23 mouse cellular contexts compared by ENCODE assay signal in genomic region chr16:28251930-28252329, GRCm38 (mm10).
"Had no signal": no experiment of that assay in that cellular context is flagged by ENCODE, and none has a peak within 500 bp of the region (broad histone marks: within the 10 kb centered on the region; RNA-seq: fewer than 3 reads in every experiment).

No protein-coding gene starts in this region.

- H3K27me3 ChIP-seq: heart, embryonic 13.5 days; heart, embryonic 15.5 days; hindbrain, embryonic 13.5 days; hindbrain, embryonic 15.5 days; limb, embryonic 12.5 days had no signal

- DNase-seq: forebrain, postnatal 0 days; gastrocnemius, postnatal 14 days; gastrocnemius, postnatal 36 days; heart, adult 11 months; heart, adult 2 months; heart, postnatal 14 days; heart, postnatal 36 days; kidney, adult 18-20 months; kidney, adult 8-10 months; kidney, postnatal 10 days; kidney, postnatal 25 days; kidney, postnatal 4 days had no signal

- ATAC-seq: forebrain, postnatal 0 days; hindbrain, postnatal 0 days; intestine, postnatal 0 days had no signal

- H3K9me3 ChIP-seq: heart, embryonic 13.5 days; heart, embryonic 15.5 days; hindbrain, embryonic 13.5 days; hindbrain, embryonic 15.5 days; limb, embryonic 10.5 days; limb, embryonic 12.5 days had no signal

- H3K4me2 ChIP-seq: heart, embryonic 11.5 days; heart, embryonic 13.5 days; heart, embryonic 15.5 days; hindbrain, embryonic 13.5 days; hindbrain, embryonic 15.5 days; limb, embryonic 12.5 days had no signal

- H3K9ac ChIP-seq: forebrain, postnatal 0 days; heart, embryonic 13.5 days; heart, embryonic 15.5 days; hindbrain, embryonic 13.5 days; hindbrain, embryonic 15.5 days; limb, embryonic 12.5 days had no signal

- H3K4me3 ChIP-seq: heart, adult 2 months; heart, embryonic 13.5 days; heart, embryonic 15.5 days; hindbrain, embryonic 13.5 days; hindbrain, embryonic 15.5 days; layer of hippocampus, adult 2 months; left cerebral cortex, adult 2 months; limb, embryonic 10.5 days; limb, embryonic 12.5 days had no signal

- H3K27ac ChIP-seq: heart, adult 2 months; heart, embryonic 13.5 days; heart, embryonic 15.5 days; hindbrain, embryonic 13.5 days; hindbrain, embryonic 15.5 days; hindbrain, postnatal 0 days; layer of hippocampus, adult 2 months; left cerebral cortex, adult 2 months; limb, embryonic 10.5 days; limb, embryonic 12.5 days had no signal

- H3K4me1 ChIP-seq: heart, embryonic 13.5 days; heart, embryonic 15.5 days; hindbrain, embryonic 13.5 days; hindbrain, embryonic 15.5 days; limb, embryonic 10.5 days; limb, embryonic 12.5 days had no signal

- H3K36me3 ChIP-seq: heart, embryonic 13.5 days; heart, embryonic 15.5 days; hindbrain, embryonic 13.5 days; hindbrain, embryonic 15.5 days; limb, embryonic 10.5 days; limb, embryonic 12.5 days had no signal
